Mouse (Mus musculus): Measurements from ENCODE around the gene Fbxw11. TPM values are rescaled to one million over a fixed set of nuclear protein-coding genes. Genes with fewer than 3 reads are reported as not detected.

The Fbxw11 gene
- 43.8 TPM for total RNA-seq (2023)

GRCm38 (mm10) chr11:32642249-32642876 lies at the start of gene Fbxw11:
Gene Fbxw11, plus strand, starts transcription at chr11:32642724.

Other genes with a start within 250 kb of the Fbxw11 start
- gene Ubtd2, start 187.4 kb upstream of the Fbxw11 start, total RNA-seq (2023), result 4.9 TPM
- gene Efcab9, start 110.6 kb upstream of the Fbxw11 start, total RNA-seq (2023), result 3.2 TPM
- 273 TPM for gene Stk10, start 109.4 kb upstream of the Fbxw11 start, total RNA-seq (2023)
- not detected for gene Smim23, start 181.9 kb downstream of the Fbxw11 start, total RNA-seq (2023)